Mouse (Mus musculus) forebrain, embryonic 10.5 days (tissue): ENCODE data around the gene Scd2. TPM values are rescaled to one million over a fixed set of nuclear protein-coding genes. Genes with fewer than 3 reads are reported as not detected.

ENCODE experiments used
- DNase-seq: peaks from one replicate; pipeline ENCODE4 v3.0.0-alpha.2; 2017; ENCODE audit warnings: low spot score; ENCODE audit errors: extremely low spot score
- H3K27ac ChIP-seq: fragments of 300-500 bp; sonication (generic); 2 replicates; pipeline ENCODE4 v1.5.1; 2016; ENCODE audit warnings: mild to moderate bottlenecking
- H3K27me3 ChIP-seq: fragments of 300-500 bp; sonication (generic); 2 replicates; pipeline ENCODE4 v1.6.1; 2016; ENCODE audit warnings: mild to moderate bottlenecking; ENCODE audit not compliant: poor library complexity, severe bottlenecking
- H3K36me3 ChIP-seq: fragments of 300-500 bp; sonication (generic); replicated peaks from 2 replicates; pipeline ENCODE4 v1.6.1; 2016; ENCODE audit warnings: mild to moderate bottlenecking, moderate library complexity
- H3K4me1 ChIP-seq: fragments of 300-500 bp; sonication (generic); 2 replicates; pipeline ENCODE4 v1.6.1; 2016
- H3K4me3 ChIP-seq: fragments of 300-500 bp; sonication (generic); 2 replicates; pipeline ENCODE4 v1.5.1; 2016; ENCODE audit warnings: mild to moderate bottlenecking, moderate library complexity
- H3K9me3 ChIP-seq: fragments of 300-500 bp; sonication (generic); 2 replicates; pipeline ENCODE4 v1.6.1; 2016; ENCODE audit warnings: mild to moderate bottlenecking, moderate library complexity
- WGBS: fragments of 180-500 bp; shearing (Covaris S2); methylation state at CpG from one replicate; pipeline ENCODE4 v1.1.7; 2016; 5-methylcytosine and 5-hydroxymethylcytosine counted together
- polyA plus RNA-seq: library from polyadenylated mRNA; unstranded; fragments of >200 nt; fragmentation: Nextera tagmentation; extraction: Ambion mirVana; gene quantifications from 2 replicates; pipeline ENCODE4 v1.2.1, GENCODE M21; 2016

Gene Scd2
- polyA plus RNA-seq, 1 experiment from 2014 or later, result 403 TPM

DNA sequence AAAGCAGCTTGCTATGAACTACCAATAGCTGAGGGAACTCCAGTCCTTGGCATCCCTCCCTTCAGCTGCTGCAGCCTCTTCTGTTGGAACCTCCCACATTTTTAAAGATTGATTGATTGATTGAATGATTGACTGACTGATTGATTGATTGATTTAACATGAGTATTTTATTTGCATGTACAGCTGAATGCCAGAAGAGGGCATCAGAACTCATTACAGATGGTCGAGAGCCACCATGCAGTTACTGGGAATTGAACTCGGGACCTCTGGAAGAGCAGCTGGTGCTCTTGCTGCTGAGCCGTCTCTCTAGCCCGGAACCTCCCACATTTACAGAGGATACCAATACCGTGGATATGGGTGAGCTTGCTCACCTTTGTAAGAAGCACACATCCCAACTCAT lies 33.0 kb upstream of the Scd2 start:
- H3K4me3 ChIP-seq, result no peak overlapping the region
- peaks cover 12% of the 10 kb centered on the region for H3K4me1 ChIP-seq
- no peak for DNase-seq
- no peaks in the 10 kb centered on the region for H3K27me3 ChIP-seq
- no peaks in the 10 kb centered on the region for H3K9me3 ChIP-seq
- H3K36me3 ChIP-seq, result no peaks in the 10 kb centered on the region
- no peak overlapping the region for H3K27ac ChIP-seq
- 87% methylated on average over 5 of the region's 5 CpGs for WGBS

DNA sequence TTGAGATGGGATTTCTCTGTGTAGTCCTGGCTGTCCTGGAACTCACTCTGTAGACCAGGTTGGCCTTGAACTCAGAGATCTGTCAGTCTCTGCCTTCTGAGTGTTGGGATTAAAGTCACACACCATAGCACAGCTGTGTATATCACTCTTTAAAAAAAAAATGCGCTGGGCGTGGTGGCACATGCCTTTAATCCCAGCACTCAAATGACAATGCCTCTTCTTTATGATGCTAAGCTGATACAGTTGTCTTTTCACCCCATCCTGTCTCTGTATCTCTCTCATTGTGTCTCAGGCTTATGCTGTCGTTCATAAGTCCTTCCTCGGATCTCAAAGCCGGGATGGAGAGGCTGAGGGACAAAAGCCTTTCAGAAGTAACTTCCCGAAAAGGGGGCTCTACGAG lies 31.7 kb upstream of the Scd2 start:
- Histone ChIP-seq H3K4me3 (no peak overlapping the region), H3K36me3 (no peaks in the 10 kb centered on the region), H3K27me3 (no peaks in the 10 kb centered on the region), H3K9me3 (no peaks in the 10 kb centered on the region), H3K27ac (no peak overlapping the region), H3K4me1 (peaks cover 25% of the 10 kb centered on the region)
- DNase-seq, result no peak
- 76% methylated on average over 7 of the region's 7 CpGs for WGBS

DNA sequence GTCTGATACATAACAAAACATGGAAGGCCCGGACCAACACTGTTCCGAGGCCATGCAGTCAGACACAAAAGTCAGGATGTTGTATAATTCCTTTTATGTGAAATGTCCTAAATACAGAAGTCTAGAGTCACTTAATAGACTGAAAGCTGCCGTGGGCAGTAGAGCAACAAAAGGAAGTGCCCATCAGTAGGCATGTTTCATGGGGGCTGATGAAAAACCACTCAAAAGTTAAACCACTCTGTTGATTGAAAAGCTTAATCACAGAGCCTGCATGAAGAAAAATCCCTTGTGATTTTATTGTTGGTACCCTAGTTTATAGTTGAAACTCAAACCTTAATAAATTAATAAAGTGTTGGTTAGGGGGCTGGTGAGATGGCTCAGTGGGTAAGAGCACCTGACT lies 29.9 kb upstream of the Scd2 start:
- H3K27me3 ChIP-seq, result no peaks in the 10 kb centered on the region
- WGBS, result 89% methylated on average over 3 of the region's 3 CpGs
- H3K9me3 ChIP-seq, result no peaks in the 10 kb centered on the region
- DNase-seq, result no peak
- H3K27ac ChIP-seq, result no peak overlapping the region
- no peaks in the 10 kb centered on the region for H3K36me3 ChIP-seq
- no peak overlapping the region for H3K4me3 ChIP-seq
- peaks cover 40% of the 10 kb centered on the region for H3K4me1 ChIP-seq

DNA sequence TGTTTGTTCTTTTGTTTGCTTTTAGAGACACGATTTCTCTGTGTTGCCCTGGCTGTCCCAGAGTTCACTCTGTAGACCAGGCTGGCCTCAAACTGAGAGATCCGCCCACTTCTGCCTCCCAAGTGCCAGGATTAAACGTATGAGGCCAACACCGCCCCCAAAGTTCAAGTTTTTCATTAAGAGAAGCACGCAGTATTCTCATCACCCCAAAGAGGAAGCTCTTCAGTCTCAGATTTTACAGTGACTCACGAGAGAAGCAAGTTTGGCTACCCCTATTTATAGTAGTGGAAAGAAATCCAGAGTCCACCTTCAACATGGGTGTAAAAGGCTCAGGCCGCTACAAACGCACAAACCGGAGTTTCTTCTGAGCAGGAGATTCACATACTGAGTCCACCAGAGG lies 29.2 kb upstream of the Scd2 start:
- no peaks in the 10 kb centered on the region for H3K36me3 ChIP-seq
- no peak for DNase-seq
- no peak overlapping the region for H3K4me3 ChIP-seq
- no peaks in the 10 kb centered on the region for H3K9me3 ChIP-seq
- H3K27ac ChIP-seq, result 0 out of 2 replicates have a peak overlapping the region, but pooled peaks have one; percentile 97
- peaks cover 40% of the 10 kb centered on the region for H3K4me1 ChIP-seq
- H3K27me3 ChIP-seq, result no peaks in the 10 kb centered on the region
- 82% methylated on average over 9 of the region's 9 CpGs for whole genome bisulfite sequencing

DNA sequence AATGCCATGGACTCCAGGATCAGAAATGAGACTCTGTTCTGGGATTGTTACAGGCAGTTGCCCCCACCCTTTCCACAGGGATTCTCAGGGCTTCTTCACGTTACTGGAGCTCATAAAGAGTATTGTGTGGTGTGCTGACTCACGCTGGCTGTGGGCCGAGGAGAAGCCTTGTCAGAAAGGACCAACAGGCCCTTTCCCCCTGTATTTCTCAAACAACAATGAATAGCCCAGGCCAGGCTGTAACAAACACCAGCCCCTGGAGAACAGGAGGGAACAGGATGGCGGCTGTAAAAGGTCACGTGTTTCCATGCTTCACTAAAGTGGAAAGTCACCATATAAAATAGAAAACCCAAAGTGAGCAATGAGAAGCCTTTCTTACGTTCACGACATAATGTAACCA lies 28.2 kb upstream of the Scd2 start:
- H3K4me1 ChIP-seq, result peaks cover 40% of the 10 kb centered on the region
- no peak overlapping the region for H3K4me3 ChIP-seq
- H3K27me3 ChIP-seq, result no peaks in the 10 kb centered on the region
- H3K36me3 ChIP-seq, result no peaks in the 10 kb centered on the region
- peak overlapping the region; percentile 97 for H3K27ac ChIP-seq
- H3K9me3 ChIP-seq, result no peaks in the 10 kb centered on the region
- 53% methylated on average over 7 of the region's 7 CpGs for WGBS
- no peak for DNase-seq

DNA sequence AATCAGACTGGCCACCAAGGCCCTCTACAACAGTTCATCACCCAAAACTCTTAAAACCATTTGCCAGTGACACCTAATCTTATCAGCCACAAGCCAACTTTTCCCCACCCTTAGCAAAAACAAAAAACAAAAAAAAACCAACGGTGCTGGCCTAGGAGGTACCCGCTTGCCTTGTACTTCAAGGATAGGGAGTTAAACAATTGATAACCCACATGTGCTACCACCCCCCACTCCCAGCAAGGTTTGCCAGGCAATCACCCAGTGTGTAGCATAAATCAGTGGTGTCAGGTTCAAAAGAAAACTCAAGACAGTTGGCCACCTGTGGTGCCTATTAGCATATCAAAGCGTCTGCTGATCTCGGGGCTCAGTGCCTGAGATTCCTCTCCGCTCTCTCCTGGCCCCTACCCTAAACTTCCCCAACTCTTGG lies 27.6 kb upstream of the Scd2 start:
- 16% methylated on average over 5 of the region's 5 CpGs for WGBS
- DNase-seq, result no peak
- peak overlapping the region; percentile 63 for H3K4me3 ChIP-seq
- H3K27me3 ChIP-seq, result no peaks in the 10 kb centered on the region
- H3K27ac ChIP-seq, result peak overlapping the region; percentile 97
- no peaks in the 10 kb centered on the region for H3K9me3 ChIP-seq
- no peaks in the 10 kb centered on the region for H3K36me3 ChIP-seq
- peaks cover 40% of the 10 kb centered on the region for H3K4me1 ChIP-seq

DNA sequence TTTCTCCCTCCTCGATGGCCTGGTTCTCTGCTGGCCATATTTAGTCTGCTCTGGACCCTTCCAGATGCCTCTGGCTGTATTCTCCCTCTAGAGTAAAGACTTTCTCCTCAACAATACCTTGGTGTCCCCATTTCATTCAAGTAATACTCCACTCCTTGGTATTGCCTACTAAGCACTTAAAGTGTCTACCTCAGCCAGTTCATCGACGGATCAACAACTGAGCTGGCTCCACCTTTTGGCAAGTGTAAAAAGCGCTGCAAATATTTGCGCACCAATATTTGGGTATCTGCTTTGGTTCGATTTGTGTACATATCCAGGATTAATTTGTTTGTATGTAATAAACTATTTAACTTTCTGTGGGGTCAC lies 27.0 kb upstream of the Scd2 start:
- no peaks in the 10 kb centered on the region for H3K9me3 ChIP-seq
- no peak for DNase-seq
- peak overlapping the region; percentile 97 for H3K27ac ChIP-seq
- peak overlapping the region; percentile 63 for H3K4me3 ChIP-seq
- H3K36me3 ChIP-seq, result no peaks in the 10 kb centered on the region
- H3K4me1 ChIP-seq, result peaks cover 40% of the 10 kb centered on the region
- H3K27me3 ChIP-seq, result no peaks in the 10 kb centered on the region
- WGBS, result 8% methylated on average over 6 of the region's 6 CpGs

DNA sequence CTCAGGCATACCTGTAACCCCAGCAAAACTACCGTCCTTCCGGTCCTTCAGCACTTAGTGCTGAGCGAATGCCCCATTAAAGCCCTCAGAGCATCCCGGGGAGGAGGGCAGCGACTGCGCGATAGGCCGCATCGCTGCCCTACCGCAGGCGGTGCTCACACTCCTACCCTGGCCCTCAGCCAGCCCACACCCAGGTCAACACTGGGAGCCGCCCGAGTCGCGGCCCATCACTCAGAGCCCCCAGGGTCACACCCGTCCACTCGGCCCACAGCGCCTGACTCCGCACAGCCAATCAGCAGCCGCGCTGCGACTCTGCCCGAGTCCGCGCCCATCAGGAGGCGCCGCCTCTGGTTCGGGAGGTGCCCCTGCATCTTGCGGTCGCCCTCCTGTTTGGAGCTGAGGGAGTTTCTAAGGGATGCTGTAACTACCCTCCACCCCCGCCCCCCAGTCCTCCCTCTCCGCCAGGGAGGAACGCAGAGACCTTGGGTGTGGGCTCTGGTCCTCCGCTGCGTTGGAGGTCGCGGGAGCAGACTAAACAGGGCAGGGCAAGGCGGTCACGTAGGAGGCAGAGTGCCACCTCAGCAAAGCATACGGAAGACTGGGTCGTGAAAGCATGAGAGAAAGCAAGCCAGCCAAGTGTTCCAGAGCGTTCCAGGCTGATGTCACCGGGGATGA lies 26.5 kb upstream of the Scd2 start:
- DNase-seq, result peak; percentile 94
- under 1% methylated on average over 43 of the region's 43 CpGs for WGBS
- Histone ChIP-seq H3K27ac (peak overlapping the region; percentile 97), H3K27me3 (no peaks in the 10 kb centered on the region), H3K4me1 (peaks cover 40% of the 10 kb centered on the region), H3K4me3 (peak overlapping the region; percentile 63), H3K36me3 (no peaks in the 10 kb centered on the region), H3K9me3 (no peaks in the 10 kb centered on the region)

DNA sequence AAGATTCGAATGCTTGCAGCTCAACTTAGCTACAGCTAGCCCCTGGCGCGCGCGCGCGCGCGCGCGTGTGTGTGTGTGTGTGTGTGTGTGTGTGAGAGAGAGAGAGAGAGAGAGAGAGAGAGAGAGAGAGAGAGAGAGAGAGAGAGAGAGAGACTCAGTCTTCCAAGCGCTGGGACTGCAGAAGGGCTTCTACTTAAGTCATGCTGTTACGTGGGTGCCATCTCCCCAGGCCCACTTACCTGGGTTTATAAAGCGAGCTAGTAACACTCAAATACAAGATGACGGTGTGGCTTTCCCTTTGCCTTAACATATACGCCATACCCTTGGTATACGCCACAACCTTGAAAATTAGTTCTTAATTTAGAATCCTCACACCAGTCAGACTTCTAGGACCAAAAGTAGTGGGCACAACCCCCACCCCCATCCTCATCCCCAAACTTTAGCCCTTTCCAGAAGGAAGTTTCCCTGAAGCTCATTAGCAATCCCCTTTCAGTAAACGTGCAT lies 25.9 kb upstream of the Scd2 start:
- DNase-seq, result no peak
- Histone ChIP-seq H3K9me3 (no peaks in the 10 kb centered on the region), H3K27me3 (no peaks in the 10 kb centered on the region), H3K27ac (peak overlapping the region; percentile 97), H3K36me3 (no peaks in the 10 kb centered on the region), H3K4me3 (peak overlapping the region; percentile 63), H3K4me1 (peaks cover 40% of the 10 kb centered on the region)
- 12% methylated on average over 17 of the region's 18 CpGs for WGBS

DNA sequence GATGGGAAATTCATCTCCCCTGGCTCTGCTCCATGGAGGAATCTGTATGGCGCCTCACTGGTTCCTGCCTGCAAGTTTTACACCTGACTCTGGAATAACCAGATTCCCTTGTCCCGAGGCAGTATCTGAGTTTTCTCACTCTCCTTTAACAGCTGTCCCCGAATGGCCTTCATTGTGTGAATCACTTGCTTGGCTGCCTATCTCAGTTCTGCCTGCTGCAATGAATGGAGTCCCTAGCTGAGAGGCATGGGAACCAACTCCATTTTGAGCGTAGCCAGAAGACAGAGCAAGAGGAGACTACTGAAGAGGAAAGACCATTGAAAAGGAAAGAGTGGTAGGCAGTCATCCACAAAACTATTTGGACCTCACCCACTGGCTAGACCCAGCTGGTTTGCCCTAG lies 19.8 kb upstream of the Scd2 start:
- no peak overlapping the region for H3K4me3 ChIP-seq
- no peaks in the 10 kb centered on the region for H3K9me3 ChIP-seq
- no peaks in the 10 kb centered on the region for H3K36me3 ChIP-seq
- DNase-seq, result no peak
- H3K27ac ChIP-seq, result no peak overlapping the region
- WGBS, result 87% methylated on average over 4 of the region's 4 CpGs
- H3K4me1 ChIP-seq, result peaks cover 5% of the 10 kb centered on the region; the same call in 1 of the 2 replicates
- H3K27me3 ChIP-seq, result no peaks in the 10 kb centered on the region

DNA sequence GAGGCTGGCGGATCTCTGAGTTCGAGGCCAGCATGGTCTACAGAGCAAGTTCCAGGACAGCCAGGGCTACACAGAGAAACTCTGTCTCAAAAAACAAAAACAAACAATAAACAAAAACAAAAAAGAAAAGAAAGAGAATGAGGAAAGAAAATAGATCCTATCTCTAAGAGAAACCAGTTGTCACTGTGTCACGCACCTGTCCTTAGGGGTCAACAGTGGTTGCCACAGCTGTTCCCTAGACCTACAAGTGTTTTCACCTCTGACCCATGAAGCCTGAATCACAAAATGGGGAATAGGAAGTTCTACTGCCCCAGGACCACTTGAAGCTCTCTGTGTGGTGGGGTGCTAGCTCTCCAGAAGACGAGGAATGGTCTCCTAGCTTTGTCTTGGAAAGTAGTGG lies 19.0 kb upstream of the Scd2 start:
- Histone ChIP-seq H3K4me1 (peaks cover 6% of the 10 kb centered on the region), H3K36me3 (no peaks in the 10 kb centered on the region), H3K9me3 (no peaks in the 10 kb centered on the region), H3K27ac (no peak overlapping the region), H3K27me3 (no peaks in the 10 kb centered on the region), H3K4me3 (no peak overlapping the region)
- 93% methylated on average over 4 of the region's 4 CpGs for WGBS
- DNase-seq, result no peak

DNA sequence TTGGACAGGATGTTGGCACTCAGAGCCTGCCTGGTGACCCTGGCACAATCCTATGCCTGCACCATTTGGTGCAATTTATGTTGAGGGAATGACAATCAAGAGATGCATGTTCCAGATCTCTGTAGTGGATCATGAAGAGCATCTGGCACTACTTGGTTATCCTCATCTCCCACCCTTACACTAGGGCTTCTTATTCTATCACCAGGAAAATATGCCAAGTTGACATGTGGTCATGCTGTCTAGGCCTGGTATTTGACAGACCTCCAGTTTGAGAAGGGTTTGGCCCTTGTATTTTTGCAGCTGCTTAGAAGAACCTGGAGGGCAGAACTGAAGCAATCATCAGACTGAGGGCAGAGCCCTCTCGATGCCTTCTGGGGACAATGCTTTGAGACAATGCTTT lies 18.1 kb upstream of the Scd2 start:
- 89% methylated on average over 1 of the region's 1 CpGs for WGBS
- no peak for DNase-seq
- H3K4me3 ChIP-seq, result no peak overlapping the region
- no peaks in the 10 kb centered on the region for H3K36me3 ChIP-seq
- H3K27me3 ChIP-seq, result no peaks in the 10 kb centered on the region
- H3K27ac ChIP-seq, result peak overlapping the region; percentile 13; the same call in 1 of the 2 replicates
- no peaks in the 10 kb centered on the region for H3K9me3 ChIP-seq
- peaks cover 16% of the 10 kb centered on the region for H3K4me1 ChIP-seq

DNA sequence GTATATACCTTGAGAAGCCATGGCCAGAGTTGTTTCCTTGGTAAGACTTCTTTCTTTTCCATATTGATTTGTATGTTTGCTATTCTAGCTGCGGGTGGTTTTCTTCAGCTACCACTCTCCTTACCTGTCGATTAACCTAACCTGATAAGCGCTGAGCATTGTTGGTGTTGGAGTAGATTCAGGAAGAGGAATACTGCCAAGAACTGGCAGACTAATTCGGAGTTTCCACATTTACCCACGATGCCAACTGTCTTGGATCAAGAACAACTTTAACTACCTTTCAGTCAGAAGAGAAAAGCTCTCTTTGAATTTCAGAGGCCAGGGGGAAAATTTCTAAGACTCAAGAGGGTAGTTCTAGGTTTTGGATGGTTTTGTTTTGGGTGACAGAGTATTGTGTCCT lies 16.6 kb upstream of the Scd2 start:
- Histone ChIP-seq H3K4me3 (no peak overlapping the region), H3K36me3 (no peaks in the 10 kb centered on the region), H3K9me3 (no peaks in the 10 kb centered on the region), H3K4me1 (peaks cover 30% of the 10 kb centered on the region), H3K27ac (no peak overlapping the region), H3K27me3 (no peaks in the 10 kb centered on the region)
- DNase-seq, result no peak
- 91% methylated on average over 5 of the region's 5 CpGs for WGBS

DNA sequence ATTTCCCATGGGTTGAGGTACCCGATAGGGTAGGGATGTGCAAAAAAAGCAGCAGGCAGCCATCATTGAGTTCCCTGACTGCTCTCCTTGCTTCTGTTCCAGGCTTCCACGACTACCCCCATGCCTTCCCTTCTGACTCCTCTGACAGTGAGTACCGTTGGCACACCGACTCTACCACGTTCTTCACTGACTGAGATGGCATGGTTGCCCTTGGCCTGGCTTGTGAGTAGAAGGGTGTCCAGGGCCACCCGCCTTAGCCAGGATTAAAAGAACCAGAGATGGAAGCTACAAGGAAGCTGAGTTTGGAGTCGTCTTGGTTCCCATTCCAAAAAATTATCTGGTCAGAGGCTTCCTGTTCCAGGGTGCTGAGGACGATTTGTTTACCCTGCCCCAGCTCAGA lies 15.5 kb upstream of the Scd2 start:
- H3K4me3 ChIP-seq, result no peak overlapping the region
- H3K4me1 ChIP-seq, result peaks cover 41% of the 10 kb centered on the region
- no peak overlapping the region for H3K27ac ChIP-seq
- H3K27me3 ChIP-seq, result no peaks in the 10 kb centered on the region
- H3K9me3 ChIP-seq, result no peaks in the 10 kb centered on the region
- no peak for DNase-seq
- WGBS, result 92% methylated on average over 8 of the region's 8 CpGs
- H3K36me3 ChIP-seq, result no peaks in the 10 kb centered on the region
